Mouse (Mus musculus): ENCODE measurements around the gene Pld5.
A peak's percentile ranks its signal among the peaks of the same experiment; 100 is the strongest.

DNA sequence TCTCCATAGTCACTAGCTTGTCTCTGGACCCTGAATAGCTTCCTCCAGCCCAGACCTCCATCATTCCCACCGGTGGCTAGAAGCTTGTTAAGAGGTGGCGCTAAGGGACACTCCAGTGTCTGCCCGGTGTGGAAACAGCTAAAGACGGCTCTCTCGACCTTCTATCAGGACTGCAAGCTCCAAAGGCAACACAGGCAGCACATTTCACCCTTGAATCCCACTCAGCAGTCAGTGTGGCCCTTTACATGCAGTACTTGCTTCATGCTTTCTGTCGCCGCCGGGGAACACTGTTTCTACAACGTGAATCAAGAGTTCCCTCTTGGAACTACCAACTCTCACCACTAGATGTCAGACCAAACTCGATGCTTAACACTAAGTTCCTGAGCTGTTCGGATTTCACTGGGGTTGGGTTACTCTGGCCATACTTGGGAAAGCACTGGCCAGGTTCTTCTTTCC is 338.8 kb downstream of the Pld5 start:
- peak; percentile 27; the same call in 1 of the 2 replicates for TF ChIP-seq CTCF (IDR thresholded peaks at IDR 0.05; ENCODE audit: low read depth, low read length)
- no peak for TF ChIP-seq POLR2A (IDR thresholded peaks at IDR 0.05; ENCODE audit: extremely low read depth, insufficient read depth, low read length)

All from liver, adult 2 months (tissue).